Mouse (Mus musculus): ENCODE results near the gene Dnmt3l. TPM values are rescaled to one million over a fixed set of nuclear protein-coding genes. Genes with fewer than 3 reads are reported as not detected.

The Dnmt3l gene
- polyA plus RNA-seq, 1 experiment from 2014 or later, result 1.4 TPM

- no peak for DNase-seq
- no peak for TF ChIP-seq CTCF (IDR thresholded peaks at IDR 0.05; ENCODE audit: low read depth)
- no peaks in the 10 kb centered on the region for H3K36me3 ChIP-seq (ENCODE audit: insufficient read depth)
- H3K4me1 ChIP-seq (ENCODE audit: insufficient read depth), result no peaks in the 10 kb centered on the region
- no peak overlapping the region for H3K27ac ChIP-seq (ENCODE audit: low read depth)
- H3K27me3 ChIP-seq (ENCODE audit: insufficient read depth, low read length), result no peaks in the 10 kb centered on the region
- H3K9ac ChIP-seq, result no peak overlapping the region
- 71% methylated on average over 5 of the region's 5 CpGs for WGBS
- H3K4me2 ChIP-seq, result no peak overlapping the region
- ATAC-seq (ENCODE audit: insufficient read depth), result no peak
- no peaks in the 10 kb centered on the region for H3K9me3 ChIP-seq (ENCODE audit: low read depth, low read length)
- H3K4me3 ChIP-seq (ENCODE audit: low read depth, low read length), result no peak overlapping the region
Observed at GRCm38 (mm10) chr10:78078276-78078675, 36.5 kb downstream of the Dnmt3l start.

- DNase-seq (no peak), ATAC-seq (ENCODE audit: insufficient read depth) (no peak)
- Histone ChIP-seq H3K4me3 (ENCODE audit: low read depth, low read length) (no peak overlapping the region), H3K4me2 (no peak overlapping the region), H3K4me1 (ENCODE audit: insufficient read depth) (no peaks in the 10 kb centered on the region), H3K9ac (no peak overlapping the region), H3K36me3 (ENCODE audit: insufficient read depth) (no peaks in the 10 kb centered on the region), H3K9me3 (ENCODE audit: low read depth, low read length) (no peaks in the 10 kb centered on the region), H3K27ac (ENCODE audit: low read depth) (no peak overlapping the region), H3K27me3 (ENCODE audit: insufficient read depth, low read length) (no peaks in the 10 kb centered on the region)
- WGBS, result 85% methylated on average over 4 of the region's 4 CpGs
- TF ChIP-seq CTCF (IDR thresholded peaks at IDR 0.05; ENCODE audit: low read depth), result no peak
Observed at GRCm38 (mm10) chr10:78079955-78080591, 38.3 kb downstream of the Dnmt3l start.

GRCm38 (mm10) chr10:78084073-78084472, 42.3 kb downstream of the Dnmt3l start:
- no peak for TF ChIP-seq CTCF (IDR thresholded peaks at IDR 0.05; ENCODE audit: low read depth)
- Histone ChIP-seq H3K36me3 (ENCODE audit: insufficient read depth) (no peaks in the 10 kb centered on the region), H3K4me2 (no peak overlapping the region), H3K4me1 (ENCODE audit: insufficient read depth) (no peaks in the 10 kb centered on the region), H3K27me3 (ENCODE audit: insufficient read depth, low read length) (no peaks in the 10 kb centered on the region), H3K4me3 (ENCODE audit: low read depth, low read length) (no peak overlapping the region), H3K9me3 (ENCODE audit: low read depth, low read length) (no peaks in the 10 kb centered on the region), H3K27ac (ENCODE audit: low read depth) (no peak overlapping the region), H3K9ac (no peak overlapping the region)
- ATAC-seq (ENCODE audit: insufficient read depth) (no peak), DNase-seq (no peak)
- 20% methylated on average over 1 of the region's 1 CpGs for WGBS

GRCm38 (mm10) chr10:78085711-78086110, 44.0 kb downstream of the Dnmt3l start:
- no peak for TF ChIP-seq CTCF (IDR thresholded peaks at IDR 0.05; ENCODE audit: low read depth)
- DNase-seq, result no peak
- Histone ChIP-seq H3K27ac (ENCODE audit: low read depth) (no peak overlapping the region), H3K4me1 (ENCODE audit: insufficient read depth) (no peaks in the 10 kb centered on the region), H3K27me3 (ENCODE audit: insufficient read depth, low read length) (no peaks in the 10 kb centered on the region), H3K4me2 (no peak overlapping the region), H3K9me3 (ENCODE audit: low read depth, low read length) (no peaks in the 10 kb centered on the region), H3K4me3 (ENCODE audit: low read depth, low read length) (no peak overlapping the region), H3K36me3 (ENCODE audit: insufficient read depth) (no peaks in the 10 kb centered on the region), H3K9ac (no peak overlapping the region)
- no peak for ATAC-seq (ENCODE audit: insufficient read depth)
- 92% methylated on average over 6 of the region's 6 CpGs for WGBS

GRCm38 (mm10) chr10:78086444-78087061, 44.8 kb downstream of the Dnmt3l start:
- Histone ChIP-seq H3K4me1 (ENCODE audit: insufficient read depth) (no peaks in the 10 kb centered on the region), H3K36me3 (ENCODE audit: insufficient read depth) (no peaks in the 10 kb centered on the region), H3K4me3 (ENCODE audit: low read depth, low read length) (no peak overlapping the region), H3K27me3 (ENCODE audit: insufficient read depth, low read length) (no peaks in the 10 kb centered on the region), H3K27ac (ENCODE audit: low read depth) (no peak overlapping the region), H3K4me2 (no peak overlapping the region), H3K9me3 (ENCODE audit: low read depth, low read length) (no peaks in the 10 kb centered on the region), H3K9ac (no peak overlapping the region)
- DNase-seq (no peak), ATAC-seq (ENCODE audit: insufficient read depth) (no peak)
- no peak for TF ChIP-seq CTCF (IDR thresholded peaks at IDR 0.05; ENCODE audit: low read depth)
- WGBS, result 70% methylated on average over 10 of the region's 10 CpGs

GRCm38 (mm10) chr10:78087101-78087511, 45.4 kb downstream of the Dnmt3l start:
- ATAC-seq (ENCODE audit: insufficient read depth), result no peak
- Histone ChIP-seq H3K9me3 (ENCODE audit: low read depth, low read length) (no peaks in the 10 kb centered on the region), H3K4me1 (ENCODE audit: insufficient read depth) (no peaks in the 10 kb centered on the region), H3K4me3 (ENCODE audit: low read depth, low read length) (no peak overlapping the region), H3K9ac (no peak overlapping the region), H3K27me3 (ENCODE audit: insufficient read depth, low read length) (no peaks in the 10 kb centered on the region), H3K27ac (ENCODE audit: low read depth) (no peak overlapping the region), H3K36me3 (ENCODE audit: insufficient read depth) (no peaks in the 10 kb centered on the region), H3K4me2 (no peak overlapping the region)
- WGBS, result 80% methylated on average over 6 of the region's 6 CpGs
- no peak for TF ChIP-seq CTCF (IDR thresholded peaks at IDR 0.05; ENCODE audit: low read depth)
- DNase-seq, result no peak

GRCm38 (mm10) chr10:78090246-78090645, 48.5 kb downstream of the Dnmt3l start:
- H3K27ac ChIP-seq (ENCODE audit: low read depth), result no peak overlapping the region
- H3K4me1 ChIP-seq (ENCODE audit: insufficient read depth), result no peaks in the 10 kb centered on the region
- no peak for DNase-seq
- 48% methylated on average over 6 of the region's 6 CpGs for WGBS
- no peaks in the 10 kb centered on the region for H3K36me3 ChIP-seq (ENCODE audit: insufficient read depth)
- no peaks in the 10 kb centered on the region for H3K27me3 ChIP-seq (ENCODE audit: insufficient read depth, low read length)
- no peaks in the 10 kb centered on the region for H3K9me3 ChIP-seq (ENCODE audit: low read depth, low read length)
- ATAC-seq (ENCODE audit: insufficient read depth), result no peak
- TF ChIP-seq CTCF (IDR thresholded peaks at IDR 0.05; ENCODE audit: low read depth), result no peak
- no peak overlapping the region for H3K4me2 ChIP-seq
- H3K4me3 ChIP-seq (ENCODE audit: low read depth, low read length), result no peak overlapping the region
- H3K9ac ChIP-seq, result no peak overlapping the region

Measured in lung, embryonic 14.5 days (tissue).